Mouse (Mus musculus) cerebellum, postnatal 10 days (tissue): Measurements from ENCODE around the gene Lemd1.
"Not testable (repeated sequence)": the region's sequence is repeated elsewhere in the genome, so short reads cannot be mapped to it uniquely, and the experiment has no call there.

ENCODE experiments used
- DNase-seq, 2 experiments: peaks; one replicate each; pipeline ENCODE4 v3.0.0; 2021; ENCODE audit warnings: mixed read lengths in 2 of 2

The Lemd1 gene

GRCm38 (mm10) chr1:132191093-132191785 is at the start of gene Lemd1, which contains the start of gene AC124108.1:
Gene Lemd1, plus strand, starts transcription at chr1:132191431.
Gene AC124108.1, plus strand, starts transcription at chr1:132191457.
- peak; percentile 63 to 65 for DNase-seq

GRCm38 (mm10) chr1:132141753-132142152 is 49.5 kb upstream of the Lemd1 start:
- DNase-seq, result no peak

GRCm38 (mm10) chr1:132143079-132143478 is 48.2 kb upstream of the Lemd1 start:
- DNase-seq, result peak in 1 of 2 experiments; percentile 54

- DNase-seq, result no peak
These were observed 47.5 kb upstream of the Lemd1 start for GRCm38 (mm10) chr1:132143730-132144129.

- peak; percentile 60 to 62 for DNase-seq
These were observed 47.0 kb upstream of the Lemd1 start for GRCm38 (mm10) chr1:132144223-132144622.

- peak; percentile 54 to 62 for DNase-seq
These were observed 46.4 kb upstream of the Lemd1 start for GRCm38 (mm10) chr1:132144837-132145236.

GRCm38 (mm10) chr1:132145973-132146685 is 45.1 kb upstream of the Lemd1 start:
- peak; percentile 57 to 66 for DNase-seq

GRCm38 (mm10) chr1:132149410-132149809 is 41.8 kb upstream of the Lemd1 start:
- DNase-seq, result no peak

GRCm38 (mm10) chr1:132150171-132150570 is 41.1 kb upstream of the Lemd1 start:
- DNase-seq, result no peak

GRCm38 (mm10) chr1:132150817-132151601 is 40.2 kb upstream of the Lemd1 start:
- no peak for DNase-seq

- no peak for DNase-seq
These were observed 39.3 kb upstream of the Lemd1 start for GRCm38 (mm10) chr1:132151908-132152307.

GRCm38 (mm10) chr1:132153086-132153690 is 38.0 kb upstream of the Lemd1 start:
- DNase-seq, result peak; percentile 63 to 69

- no peak for DNase-seq
These were observed 37.5 kb upstream of the Lemd1 start for GRCm38 (mm10) chr1:132153691-132154090.

- DNase-seq, result peak; percentile 89 to 92
These were observed 35.5 kb upstream of the Lemd1 start for GRCm38 (mm10) chr1:132155737-132156136.

GRCm38 (mm10) chr1:132157016-132157781 is 34.0 kb upstream of the Lemd1 start:
- DNase-seq, result peak; percentile 98 to 99

- DNase-seq, result peak in 1 of 2 experiments; percentile 24
These were observed 33.4 kb upstream of the Lemd1 start for GRCm38 (mm10) chr1:132157808-132158207.

- DNase-seq, result peak; percentile 41 to 58
These were observed 32.5 kb upstream of the Lemd1 start for GRCm38 (mm10) chr1:132158741-132159140.

- DNase-seq, result peak; percentile 55 to 59
These were observed 31.6 kb upstream of the Lemd1 start for GRCm38 (mm10) chr1:132159681-132160080.

GRCm38 (mm10) chr1:132161211-132161880 is 29.9 kb upstream of the Lemd1 start:
- DNase-seq, result peak; percentile 88 to 93

- DNase-seq, result not testable (repeated sequence)
These were observed 28.6 kb upstream of the Lemd1 start for GRCm38 (mm10) chr1:132162618-132163017.

GRCm38 (mm10) chr1:132164780-132165518 is 26.3 kb upstream of the Lemd1 start:
- peak; percentile 75 to 88 for DNase-seq
